Mouse (Mus musculus) adrenal gland, postnatal 10 days (tissue): Measurements from ENCODE around the gene Usp37. TPM values are rescaled to one million over a fixed set of nuclear protein-coding genes. Genes with fewer than 3 reads are reported as not detected.

ENCODE experiments used
- DNase-seq: peaks from one replicate; pipeline ENCODE4 v3.0.0; 2021; ENCODE audit warnings: mixed read lengths
- total RNA-seq, 2 experiments: library from RNA; stranded (reverse); gene quantifications; 2 replicates each; pipeline ENCODE4 v1.2.3; 2021

Usp37 gene
- total RNA-seq, 2 experiments from 2014 or later = 18.8 to 20.4 TPM

GRCm38 (mm10) chr1:74485792-74486191 lies 58.3 kb downstream of the Usp37 start:
- DNase-seq = no peak

GRCm38 (mm10) chr1:74460273-74460672 lies 83.8 kb downstream of the Usp37 start:
- peak; percentile 68 for DNase-seq

- no peak for DNase-seq
Measured at GRCm38 (mm10) chr1:74452611-74453045, 91.5 kb downstream of the Usp37 start.

- DNase-seq = no peak
Measured at GRCm38 (mm10) chr1:74444538-74444937, 99.5 kb downstream of the Usp37 start.

DNA sequence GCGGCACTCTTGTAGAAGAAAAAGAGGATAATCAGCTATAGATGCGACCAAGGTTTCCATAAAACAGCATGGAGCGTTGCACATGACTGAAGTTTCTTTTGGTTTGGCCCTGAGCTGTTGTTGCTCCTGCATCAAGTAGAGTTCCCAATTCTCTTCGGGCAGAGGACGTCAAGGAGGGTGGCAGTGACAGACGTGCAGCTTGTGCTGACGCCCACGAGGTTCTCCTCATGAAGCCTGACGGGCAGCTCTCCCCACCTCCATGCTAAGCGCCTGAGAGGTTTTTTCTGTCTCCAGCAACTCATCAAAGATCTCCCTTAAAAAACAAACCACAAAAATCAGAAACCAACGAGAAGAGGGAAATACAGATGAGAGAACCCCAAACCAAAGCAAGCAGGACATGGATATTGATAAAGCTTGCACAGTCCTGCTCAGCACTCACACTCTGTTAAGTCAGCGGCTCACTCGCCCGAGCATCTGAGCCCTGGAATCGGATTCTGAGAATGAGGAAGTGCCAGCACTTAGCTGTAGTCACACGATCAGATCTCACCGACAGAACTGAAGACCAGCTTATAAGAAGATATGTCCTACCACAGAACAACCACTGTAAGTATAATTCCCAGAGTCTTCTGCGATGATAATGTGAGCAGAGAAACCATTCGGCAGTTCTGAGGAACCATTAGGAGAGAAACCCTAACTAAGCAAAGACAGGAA lies 104.8 kb downstream of the Usp37 start:
- no peak for DNase-seq

DNA sequence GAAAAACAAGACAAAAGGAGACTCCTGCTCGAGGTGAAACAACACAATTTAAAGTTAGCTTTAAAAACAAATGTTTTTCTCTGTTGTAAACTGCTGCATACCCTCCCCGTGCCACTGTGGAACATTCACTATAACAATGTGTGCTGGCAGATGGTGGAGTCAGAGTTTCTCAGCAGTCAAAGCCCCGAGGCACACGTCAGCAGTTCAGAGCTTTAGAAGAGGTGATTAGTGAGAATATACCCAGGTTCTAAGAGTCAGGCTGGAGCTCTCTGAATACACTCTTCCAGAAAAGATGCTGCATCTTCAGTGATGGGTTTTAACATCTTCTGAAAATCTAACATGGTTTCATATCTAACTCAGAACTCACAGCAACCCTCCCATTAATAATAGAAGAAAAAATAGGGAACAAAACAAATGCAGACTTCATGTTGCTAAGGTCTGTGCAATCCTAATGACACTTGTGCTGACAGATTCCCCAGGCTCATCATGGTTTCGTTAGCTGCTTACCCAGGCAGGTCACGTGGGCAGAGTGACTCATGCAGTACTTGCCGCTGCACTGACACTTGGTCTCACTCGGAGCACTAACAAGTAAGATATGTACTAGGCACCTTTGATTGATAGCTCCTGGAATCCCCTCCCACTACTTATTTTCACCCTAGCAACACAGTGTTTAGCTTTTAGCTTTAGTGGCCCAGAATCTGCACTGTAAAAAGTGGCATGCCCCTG lies 106.2 kb downstream of the Usp37 start:
- peak; percentile 81 for DNase-seq

- no peak for DNase-seq
Measured at GRCm38 (mm10) chr1:74435563-74435962, 108.5 kb downstream of the Usp37 start.

DNA sequence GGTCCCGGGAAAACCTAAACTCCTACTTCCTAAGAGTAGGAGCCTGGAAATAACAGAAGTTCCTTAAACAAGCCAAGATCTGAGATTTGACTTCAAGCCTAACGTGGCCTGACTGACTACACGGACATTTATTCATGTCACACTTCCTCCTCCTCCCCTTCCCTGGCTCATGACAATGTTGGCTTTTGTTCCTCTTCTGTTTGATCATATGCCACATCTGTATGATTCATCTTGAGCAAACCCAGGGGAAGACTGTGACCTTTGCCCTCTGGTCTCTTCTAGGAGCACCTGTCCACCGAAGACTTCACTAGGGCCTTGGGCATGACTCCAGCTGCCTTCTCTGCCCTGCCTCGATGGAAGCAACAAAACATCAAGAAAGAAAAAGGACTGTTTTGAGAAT lies 109.5 kb downstream of the Usp37 start:
- DNase-seq = no peak

DNA sequence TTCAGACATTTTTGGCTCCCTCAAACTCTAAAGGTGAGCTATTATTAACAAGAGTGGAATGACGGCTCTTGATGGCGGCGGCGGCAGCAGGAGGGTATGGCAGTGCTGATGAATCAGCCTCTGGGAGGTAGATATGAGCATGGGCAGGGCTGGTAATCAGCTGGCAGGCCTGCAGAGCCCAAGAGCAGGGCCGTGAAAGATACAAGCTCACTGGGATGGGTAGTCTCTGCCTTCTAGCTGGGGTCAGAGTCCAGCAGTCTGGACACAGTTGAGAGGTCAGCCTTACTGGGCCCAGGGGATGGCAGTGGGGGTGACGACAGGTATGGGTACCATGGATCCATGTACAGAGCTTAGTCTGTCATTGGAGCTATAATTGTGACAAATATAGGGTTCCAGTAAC lies 110.9 kb downstream of the Usp37 start:
- no peak for DNase-seq

GRCm38 (mm10) chr1:74425845-74426244 lies 118.2 kb downstream of the Usp37 start:
- DNase-seq = no peak

GRCm38 (mm10) chr1:74423147-74423546 lies 120.9 kb downstream of the Usp37 start:
- no peak for DNase-seq

DNA sequence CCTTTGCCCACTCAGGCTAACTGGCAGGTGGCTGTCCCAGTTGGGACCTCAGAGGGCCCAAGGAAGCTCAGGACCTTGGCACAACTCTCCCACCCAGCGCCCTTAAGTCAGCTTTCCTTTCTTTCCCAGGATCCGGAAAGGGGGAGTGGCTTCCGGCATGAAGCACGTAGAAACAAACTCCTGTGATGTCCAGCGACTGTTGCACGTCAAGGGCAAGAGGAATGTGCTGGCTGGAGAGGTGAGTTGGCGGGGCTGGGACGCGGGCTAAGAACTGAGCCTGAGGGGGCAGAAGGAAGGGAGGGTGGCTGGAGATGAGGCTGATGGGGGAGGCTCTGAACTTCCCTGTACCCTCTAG lies 124.7 kb downstream of the Usp37 start:
- peak; percentile 39 for DNase-seq

- DNase-seq = peak; percentile 68
Measured at GRCm38 (mm10) chr1:74418747-74419439, 125.2 kb downstream of the Usp37 start.

GRCm38 (mm10) chr1:74415143-74415542 lies 128.9 kb downstream of the Usp37 start:
- peak; percentile 65 for DNase-seq

- no peak for DNase-seq
Measured at GRCm38 (mm10) chr1:74412711-74413110, 131.4 kb downstream of the Usp37 start.

DNA sequence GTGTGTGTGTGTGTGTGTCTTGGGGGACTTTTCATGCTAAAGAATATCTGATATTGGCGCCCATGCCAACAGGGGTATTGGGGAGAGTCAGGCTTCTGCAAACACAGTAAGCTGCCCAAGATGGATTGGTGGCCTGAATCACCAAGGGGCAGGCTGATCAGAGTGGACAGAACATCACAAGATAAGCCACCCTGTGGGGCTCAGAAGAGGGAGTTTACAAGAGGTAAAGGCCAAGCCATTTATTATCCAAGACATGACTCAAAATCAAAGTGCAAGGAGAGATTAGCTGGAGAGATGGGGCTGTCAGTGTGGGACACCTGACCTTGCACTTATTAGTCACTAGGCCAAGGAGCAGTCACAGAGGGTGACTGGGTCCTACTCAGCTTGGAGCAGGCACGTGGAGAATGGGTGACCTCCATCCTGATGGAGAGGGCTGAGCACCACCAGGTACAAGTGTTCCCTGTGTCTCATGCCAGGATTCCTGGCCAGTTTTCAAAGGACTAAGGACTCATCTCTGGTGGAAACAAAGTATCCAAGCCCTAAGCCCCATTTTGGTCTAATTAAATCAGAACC lies 132.2 kb downstream of the Usp37 start:
- peak; percentile 58 for DNase-seq

- DNase-seq = no peak
Measured at GRCm38 (mm10) chr1:74408589-74409504, 135.2 kb downstream of the Usp37 start, which contains the start of gene Vil1. TSS of gene Vil1 (plus strand) at chr1:74409376.

- no peak for DNase-seq
Measured at GRCm38 (mm10) chr1:74404206-74404605, 139.9 kb downstream of the Usp37 start.

GRCm38 (mm10) chr1:74401015-74401702 lies 142.9 kb downstream of the Usp37 start:
- no peak for DNase-seq

- no peak for DNase-seq
Measured at GRCm38 (mm10) chr1:74400531-74400930, 143.6 kb downstream of the Usp37 start.

DNA sequence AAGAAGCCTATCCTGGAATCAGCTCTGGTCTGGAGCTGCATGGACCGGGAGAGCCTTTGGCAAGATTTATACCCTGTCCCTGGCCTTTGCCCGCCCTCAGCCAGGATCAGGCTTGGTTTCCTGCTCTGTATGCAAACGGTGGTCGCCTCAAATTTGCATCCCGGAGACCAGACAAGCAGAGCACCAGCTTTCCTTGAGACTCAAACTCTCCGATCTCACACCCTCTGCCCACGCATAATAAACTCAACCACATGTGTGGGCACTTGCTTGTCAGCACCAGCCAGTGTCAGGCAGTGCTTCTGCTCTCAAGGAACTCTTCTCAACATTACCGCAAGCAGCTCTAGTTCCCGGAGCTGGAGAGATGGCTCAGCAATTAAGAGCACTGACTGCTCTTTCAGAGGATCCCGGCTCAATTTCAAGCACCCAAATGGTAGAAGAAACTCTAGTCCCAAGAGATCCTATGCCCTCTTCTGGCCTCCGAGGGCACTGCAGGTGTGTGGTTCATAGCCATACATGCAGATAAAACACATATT lies 146.1 kb downstream of the Usp37 start:
- peak; percentile 81 for DNase-seq
